Mouse (Mus musculus) thymus, postnatal 4 days (tissue): ENCODE measurements around the gene Pde6d.

ENCODE experiments used
- DNase-seq: peaks from one replicate; pipeline ENCODE4 v3.0.0; 2021

Gene Pde6d

DNA sequence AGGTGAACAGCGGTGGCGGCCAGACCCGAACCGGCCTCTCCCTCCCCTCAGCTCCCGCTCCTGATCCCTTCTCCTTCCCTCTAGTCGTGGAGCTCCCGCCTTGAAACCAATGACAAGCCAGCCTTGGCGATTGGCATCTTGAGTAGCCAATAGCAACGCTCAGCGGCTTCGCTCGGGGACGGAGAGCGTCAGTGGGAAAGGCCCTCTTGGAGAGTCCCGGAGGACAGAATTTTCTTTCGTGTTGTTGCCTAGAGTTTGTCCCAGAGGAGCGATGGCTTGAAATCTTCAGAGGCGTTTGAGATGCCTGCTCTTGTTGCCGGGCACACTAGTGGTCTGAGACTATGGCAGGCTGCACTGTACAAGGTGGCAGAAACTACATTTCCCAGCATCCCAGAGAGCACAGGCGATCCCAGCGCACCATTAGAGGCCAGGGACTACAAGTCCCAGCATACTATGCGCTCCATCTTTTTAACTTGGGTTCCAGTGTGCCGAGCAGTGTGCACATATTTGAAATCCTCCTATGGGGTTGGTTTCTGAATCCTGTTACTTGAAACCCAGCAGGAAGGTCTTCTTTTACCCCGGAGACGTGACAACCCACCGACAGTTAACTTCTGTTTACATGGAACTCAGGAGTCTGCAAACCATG, at the start of gene Pde6d, which contains the start of gene Cops7b:
Pde6d (minus strand) TSS at position 179 of the 646 bp plus-strand sequence.
Cops7b (plus strand) TSS at position 454 of the 646 bp plus-strand sequence.
- peak; percentile 93 for DNase-seq

DNA sequence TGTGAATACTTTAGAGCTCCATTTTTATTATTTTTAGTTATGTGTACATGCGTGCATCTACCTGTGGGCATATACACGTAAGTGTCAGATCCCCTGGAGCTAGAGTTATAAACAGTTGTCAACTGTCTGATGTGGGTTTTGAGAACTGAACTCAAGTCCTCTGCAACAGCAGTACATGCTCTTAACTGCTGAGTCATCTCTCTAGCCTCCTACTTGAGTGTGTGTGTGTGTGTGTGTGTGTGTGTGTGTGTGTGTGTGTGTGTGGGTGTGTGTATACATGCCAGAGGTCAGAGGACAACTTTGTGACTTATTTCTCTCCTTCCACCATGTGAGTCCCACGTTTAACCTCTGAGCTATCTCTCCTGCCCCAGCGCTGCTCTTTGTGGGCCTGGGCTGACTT, 48.1 kb upstream of the Pde6d start:
- DNase-seq: no peak

DNA sequence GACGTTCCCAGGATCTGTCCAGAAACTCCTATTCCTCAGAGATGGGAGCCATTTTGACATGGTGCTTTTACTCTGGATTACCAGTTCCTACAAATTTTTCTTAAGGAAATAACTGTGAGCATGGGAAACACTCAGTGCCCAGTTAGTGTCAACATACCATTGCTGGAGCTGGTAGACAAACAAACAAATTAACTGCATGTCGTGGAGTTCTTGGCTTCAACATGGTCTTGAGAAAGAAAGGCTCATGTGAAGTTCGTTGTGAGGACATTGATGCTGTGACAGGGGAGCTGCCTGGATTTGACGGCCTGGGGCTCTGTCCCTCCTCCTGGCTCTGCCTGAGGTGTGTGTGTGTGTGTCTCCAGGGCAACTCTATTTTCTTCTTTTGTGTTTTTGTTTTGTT, 47.5 kb upstream of the Pde6d start:
- no peak for DNase-seq

DNA sequence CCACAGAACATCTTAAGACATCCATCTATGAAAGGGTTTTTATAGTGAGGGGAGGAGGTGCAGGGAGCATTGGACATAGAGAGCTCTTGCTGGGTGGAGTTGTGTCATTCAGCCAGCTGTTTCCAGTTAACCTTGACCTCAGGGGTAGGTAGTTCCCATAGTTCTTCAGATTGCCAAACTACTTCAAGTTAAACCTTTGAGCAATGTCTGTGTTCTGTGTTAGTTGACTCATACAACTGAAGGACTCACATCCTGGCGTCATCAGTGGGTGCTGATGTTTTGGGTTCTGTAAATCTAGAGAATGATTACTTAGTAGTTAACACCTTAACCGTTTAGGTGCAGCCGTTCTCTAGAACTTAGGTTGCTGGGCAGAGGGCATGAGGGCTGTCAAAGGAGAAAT, 45.8 kb upstream of the Pde6d start:
- DNase-seq: no peak

DNA sequence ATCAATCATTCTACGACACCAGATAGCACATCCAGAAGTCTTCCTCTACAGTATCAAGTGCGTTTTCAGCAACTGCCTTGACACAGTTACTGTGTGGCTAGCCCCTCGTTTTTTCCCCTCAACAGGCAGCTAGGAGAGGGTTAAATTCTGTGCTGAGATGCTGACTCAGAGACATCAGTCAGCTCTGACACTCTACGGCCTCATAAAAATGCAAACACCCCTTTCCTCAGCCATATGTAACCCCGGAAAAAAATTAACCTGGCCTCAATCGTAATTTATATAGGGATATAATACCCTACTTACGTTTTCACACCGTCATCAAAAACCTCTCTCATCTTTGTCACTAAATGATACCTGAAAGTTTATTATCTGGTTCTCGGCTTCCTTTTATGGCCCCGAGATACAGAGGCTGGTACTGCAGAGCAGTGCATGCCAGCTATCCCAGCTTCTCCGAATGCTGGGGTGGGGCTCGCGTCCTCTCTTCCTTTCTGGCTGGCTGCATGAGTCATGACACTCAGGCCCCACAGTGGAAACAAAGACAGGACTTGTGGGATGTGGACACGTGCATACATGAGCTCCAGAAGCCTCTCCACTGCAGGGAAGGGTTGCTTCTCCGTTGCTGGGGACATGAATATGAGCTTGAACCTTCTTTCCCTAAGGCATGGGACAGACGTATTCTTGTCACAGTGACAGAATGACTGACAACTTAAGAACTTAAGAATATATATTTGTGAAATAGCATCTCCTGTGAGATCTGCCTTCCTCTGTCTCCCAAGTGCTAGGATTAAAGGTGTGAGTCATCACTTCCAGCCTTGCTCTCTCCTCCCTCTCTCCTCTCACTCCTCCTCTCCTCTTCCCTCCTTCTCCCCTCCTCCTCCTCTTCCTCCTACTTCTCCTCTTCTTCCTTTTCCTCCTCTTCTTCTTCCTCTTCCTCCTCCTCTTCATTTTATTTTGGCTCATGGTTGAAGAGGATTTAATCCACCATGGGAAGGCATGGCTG, 40.9 kb upstream of the Pde6d start:
- no peak for DNase-seq

DNA sequence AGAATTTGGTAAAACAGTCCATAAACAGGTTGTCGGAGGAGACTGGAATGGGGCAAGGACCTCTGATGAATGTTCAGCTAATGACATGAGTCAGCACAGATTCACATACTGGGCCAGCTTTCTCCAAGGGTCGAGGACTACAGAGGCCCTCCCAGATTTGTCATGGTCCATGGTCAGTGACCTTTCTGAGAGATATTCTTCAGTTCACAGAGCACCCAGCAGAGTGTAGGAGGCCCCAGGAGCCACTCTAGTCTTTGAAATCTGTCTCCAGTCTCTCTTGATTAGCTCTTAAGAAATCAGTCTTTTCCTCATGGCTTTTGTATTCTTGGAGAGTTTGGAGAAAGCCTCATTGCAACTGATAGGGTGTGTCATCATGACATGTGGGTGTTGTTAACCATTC, 39.9 kb upstream of the Pde6d start:
- no peak for DNase-seq

DNA sequence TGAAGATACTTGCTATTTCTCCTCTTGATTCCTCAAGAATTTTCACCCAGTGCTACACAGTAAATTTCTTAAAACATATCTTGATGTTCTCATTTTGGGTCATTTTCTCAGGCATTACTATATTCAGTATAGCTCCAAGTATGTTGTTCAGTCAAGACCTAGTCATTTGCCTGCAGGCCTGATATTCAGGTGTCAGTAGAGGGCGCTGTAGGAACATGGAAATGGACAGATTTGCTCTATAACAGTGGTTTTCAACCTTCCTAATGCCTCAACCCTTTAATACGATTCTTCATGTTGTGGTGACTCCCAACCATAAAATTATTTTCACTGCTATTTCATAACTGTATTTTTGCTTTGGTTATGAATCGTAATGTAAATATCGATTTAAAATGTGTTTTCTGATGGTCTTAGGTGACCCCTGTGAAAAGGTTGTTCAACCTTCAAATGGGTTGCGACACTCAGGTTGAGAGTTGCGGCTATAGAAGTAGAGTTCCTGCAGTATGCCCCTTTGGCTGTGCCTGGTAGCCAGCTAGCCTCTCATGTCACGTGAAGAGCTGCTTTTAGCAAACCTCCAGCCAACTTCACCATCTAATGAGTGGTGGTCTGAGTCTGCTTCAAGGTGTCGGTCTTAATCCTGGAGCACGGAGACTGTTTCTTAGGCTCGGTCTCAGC, 36.2 kb upstream of the Pde6d start:
- DNase-seq: peak; percentile 72

DNA sequence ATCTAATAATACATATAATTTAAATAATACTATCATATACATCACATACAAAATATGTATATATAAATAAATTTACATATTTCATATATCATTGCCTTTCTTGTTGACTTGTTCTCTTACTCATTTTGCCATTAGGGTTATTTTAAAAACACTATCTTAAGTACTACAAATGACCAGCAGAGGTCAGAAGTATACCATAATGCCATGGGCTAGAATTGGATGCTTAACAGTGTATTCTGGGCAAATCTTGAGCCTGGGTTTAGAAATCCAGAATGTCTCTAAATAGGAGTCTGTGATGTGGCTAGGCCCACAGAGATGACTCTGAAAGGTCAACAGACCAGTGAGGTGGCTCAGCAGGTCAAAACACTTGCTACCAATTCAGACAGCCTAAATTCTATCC, 31.8 kb upstream of the Pde6d start:
- DNase-seq: no peak

DNA sequence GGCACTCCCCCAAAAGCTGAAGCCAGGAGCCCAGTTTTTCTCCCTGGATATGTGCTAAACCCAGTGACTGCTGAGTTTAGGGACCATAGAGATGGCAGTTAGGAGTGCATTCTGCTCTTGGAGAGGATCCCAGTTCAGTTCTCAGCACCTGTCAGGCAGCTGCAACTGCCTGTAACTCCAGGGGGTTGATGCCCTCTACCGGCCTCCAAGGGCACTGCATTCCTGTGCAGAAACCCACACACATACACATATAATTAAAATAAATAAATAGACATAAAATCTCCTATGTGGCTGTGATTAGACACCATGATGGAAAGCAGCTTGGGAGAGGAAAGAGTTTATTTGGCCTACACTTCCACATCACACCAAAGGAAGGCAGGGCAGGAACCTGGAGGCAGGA, 29.7 kb upstream of the Pde6d start:
- DNase-seq: no peak

DNA sequence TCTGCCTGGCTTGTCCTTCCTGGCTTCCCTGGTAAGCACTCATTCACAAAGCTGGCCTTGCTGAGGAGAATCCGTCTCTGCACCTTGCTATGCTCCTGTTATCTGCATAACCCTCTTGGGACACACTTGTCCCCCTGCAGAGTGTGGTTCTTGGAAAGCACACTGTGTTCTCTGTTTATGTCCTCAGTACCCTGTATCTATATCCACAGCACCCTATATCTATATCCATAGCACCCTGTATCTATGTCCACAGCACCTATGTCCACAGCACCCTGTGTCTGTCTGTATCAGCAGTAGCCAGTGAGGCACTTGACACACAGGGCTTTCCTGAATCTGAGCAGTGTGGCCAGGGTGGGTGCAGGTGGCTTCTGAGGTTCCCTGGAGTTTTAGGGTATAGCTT, 28.5 kb upstream of the Pde6d start:
- DNase-seq: no peak

DNA sequence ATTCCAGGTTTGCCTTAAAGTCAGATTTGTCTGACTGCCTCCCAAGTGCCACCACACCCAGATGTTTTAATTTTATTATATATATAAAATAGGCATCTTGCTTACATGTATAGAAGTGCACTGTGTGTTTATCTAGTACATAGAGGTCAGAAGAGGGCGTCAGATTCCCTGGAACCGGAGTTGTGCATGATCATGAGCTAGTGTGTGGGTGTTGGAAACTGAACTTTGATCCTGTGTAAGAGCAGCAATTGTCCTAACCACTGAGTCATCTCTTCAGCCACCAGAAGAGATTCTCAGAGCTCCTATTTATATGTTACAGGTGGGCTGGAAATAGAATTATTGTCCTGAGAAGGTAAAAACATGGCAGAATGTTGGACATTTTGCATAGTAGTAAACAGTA, 17.7 kb upstream of the Pde6d start:
- no peak for DNase-seq

DNA sequence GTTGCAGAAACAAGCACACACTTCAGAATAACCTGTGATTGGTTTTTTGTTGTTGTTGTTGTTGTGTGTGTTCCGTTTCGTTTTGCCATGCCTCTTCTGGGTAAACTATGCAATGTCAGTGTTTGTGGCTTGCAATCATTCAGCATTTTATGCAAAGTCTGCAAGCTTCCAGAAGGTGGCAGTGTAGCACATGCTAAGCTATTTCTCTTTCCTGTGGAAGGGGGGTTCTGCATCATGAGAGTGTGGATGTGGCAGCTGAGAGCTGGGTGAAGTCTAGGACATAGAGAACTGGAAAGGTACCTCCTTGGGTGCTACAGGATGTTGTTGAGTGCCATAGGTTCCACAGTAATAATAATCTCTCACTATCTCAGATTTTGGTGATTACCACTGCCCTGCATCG, 16.1 kb upstream of the Pde6d start:
- peak; percentile 33 for DNase-seq

DNA sequence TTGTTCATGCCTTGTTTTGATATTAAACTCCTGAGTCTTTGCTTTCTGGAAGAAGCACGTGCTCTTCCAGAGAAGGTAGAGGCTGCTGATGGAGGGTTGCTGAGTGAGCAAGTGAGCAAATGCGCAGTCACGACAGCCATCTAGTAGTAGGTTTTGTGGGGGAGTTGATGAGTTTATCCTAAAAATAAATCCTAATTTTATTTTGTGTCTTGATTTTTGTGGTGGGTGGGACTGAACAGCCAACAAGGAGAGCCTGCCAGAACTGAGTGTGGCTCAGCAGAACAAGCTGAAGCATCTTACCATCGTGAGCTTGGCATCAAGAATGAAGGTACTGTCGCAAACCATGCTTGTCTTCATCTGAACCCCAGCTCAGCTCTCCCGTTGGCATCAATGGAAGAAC, 14.1 kb upstream of the Pde6d start:
- no peak for DNase-seq

DNA sequence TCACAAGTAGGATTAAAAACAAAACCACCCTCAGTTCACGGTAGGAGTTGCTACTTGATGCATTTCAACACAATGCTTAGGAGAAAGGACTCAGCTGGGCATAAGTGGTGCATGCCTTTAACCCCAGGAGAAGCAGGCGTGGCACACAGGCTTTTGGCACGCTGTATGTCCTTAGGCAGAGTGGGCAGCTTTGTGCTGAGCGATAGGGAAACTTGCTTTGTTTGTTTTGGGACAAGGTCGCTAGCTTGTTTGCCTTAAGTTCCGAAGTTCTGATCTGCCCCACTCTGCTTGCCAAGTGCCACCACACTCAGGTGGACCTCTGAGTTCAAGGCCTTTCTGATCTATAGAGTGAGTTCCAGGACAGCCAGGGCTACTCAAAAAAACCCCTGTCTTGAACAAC, 12.9 kb upstream of the Pde6d start:
- DNase-seq: no peak

DNA sequence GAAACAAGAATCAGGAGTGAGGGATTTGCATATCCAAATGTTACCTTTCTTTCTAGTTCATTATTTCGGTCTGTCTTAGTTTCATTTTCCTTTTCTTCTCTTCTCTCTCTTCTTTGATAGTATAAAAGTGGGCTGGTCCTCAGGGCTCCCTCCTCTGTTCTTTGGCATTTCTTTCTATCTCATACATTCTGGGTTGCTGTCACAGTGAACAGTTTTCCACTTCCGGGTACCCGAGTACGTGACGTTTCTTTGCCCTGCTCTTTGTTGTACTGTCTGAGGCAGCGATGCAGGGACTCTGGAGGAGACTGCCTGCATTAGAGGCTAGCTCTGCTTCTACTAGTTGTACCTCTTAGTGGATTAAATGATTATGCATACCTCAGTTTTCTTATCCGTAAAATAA, 12.1 kb upstream of the Pde6d start:
- DNase-seq: no peak

DNA sequence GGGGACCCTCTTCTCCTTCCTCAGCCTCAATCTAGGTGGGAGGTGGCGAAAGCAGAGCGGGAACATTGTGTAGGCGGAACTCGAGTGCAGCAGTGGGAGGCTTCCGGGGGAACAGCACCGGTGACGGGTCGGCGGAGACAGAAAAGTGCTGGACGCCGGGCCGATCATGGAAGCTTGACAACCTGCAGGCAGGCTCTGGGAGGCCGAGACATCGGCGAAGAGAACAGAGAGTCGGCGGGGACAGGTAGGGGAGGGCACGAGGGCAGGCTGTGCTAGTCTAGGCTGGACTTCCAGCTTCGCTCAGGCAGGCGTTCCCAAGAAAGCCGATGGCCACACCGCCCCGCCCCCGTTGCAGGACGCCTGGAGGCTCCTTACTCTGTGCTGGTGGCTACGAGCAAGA, 4.6 kb upstream of the Pde6d start:
- DNase-seq: peak; percentile 91

DNA sequence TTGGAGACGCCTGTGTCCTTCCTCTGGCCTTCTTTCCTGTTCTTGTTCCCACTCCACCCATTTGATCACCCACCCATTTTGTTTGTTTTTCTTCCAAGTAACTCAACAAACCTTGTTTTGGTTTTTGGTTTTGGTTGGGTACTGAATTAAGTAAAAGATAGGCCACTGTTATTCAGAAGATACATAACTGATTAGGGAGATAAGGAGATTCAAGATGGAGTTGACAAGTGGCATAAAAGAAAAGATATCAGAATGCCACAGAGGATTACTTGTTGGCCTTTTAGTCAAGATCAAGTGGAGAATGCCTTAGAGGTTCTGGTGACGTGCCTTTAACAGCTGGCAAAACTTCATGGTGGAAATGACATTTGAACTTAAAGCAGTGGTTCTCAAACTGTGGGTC, 1.3 kb upstream of the Pde6d start:
- no peak for DNase-seq

DNA sequence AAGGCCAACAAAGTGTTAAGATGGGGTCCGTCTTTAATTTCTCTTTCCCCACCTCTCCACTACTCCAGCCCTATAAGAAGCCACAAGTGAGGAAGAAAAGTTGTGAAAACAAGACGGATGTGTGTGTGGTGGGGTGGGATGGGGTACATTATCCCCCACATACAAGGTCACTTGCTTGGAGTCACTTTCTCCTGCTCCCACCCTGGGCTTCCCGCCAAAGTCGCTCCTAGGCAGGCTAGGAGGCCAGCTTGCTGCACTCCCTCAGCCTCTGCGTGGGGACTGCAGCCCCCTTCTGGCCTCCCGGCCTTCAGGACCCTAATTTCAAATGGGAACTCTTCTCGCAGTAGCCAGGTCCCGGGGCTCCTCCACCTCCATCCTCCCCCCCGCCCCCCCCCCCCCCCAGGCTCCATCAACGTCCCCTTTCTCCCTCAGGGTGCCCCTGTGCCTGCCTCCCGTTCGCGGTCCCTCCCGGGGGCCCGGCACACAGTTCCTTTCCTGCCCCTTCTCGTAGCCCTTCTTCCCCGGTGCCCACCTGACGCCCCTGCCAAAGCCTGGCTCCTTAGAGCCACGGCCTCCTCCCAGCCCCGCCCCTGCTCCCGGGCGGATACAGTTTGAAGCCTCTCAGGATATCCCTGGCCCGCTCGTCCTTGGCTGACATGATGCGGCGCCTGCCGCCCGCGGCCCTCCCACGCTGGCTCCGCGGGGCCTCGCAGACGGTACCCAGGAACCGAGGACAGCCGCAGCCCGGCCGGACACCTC, 558 bp downstream of the Pde6d start:
- peak; percentile 50 for DNase-seq

DNA sequence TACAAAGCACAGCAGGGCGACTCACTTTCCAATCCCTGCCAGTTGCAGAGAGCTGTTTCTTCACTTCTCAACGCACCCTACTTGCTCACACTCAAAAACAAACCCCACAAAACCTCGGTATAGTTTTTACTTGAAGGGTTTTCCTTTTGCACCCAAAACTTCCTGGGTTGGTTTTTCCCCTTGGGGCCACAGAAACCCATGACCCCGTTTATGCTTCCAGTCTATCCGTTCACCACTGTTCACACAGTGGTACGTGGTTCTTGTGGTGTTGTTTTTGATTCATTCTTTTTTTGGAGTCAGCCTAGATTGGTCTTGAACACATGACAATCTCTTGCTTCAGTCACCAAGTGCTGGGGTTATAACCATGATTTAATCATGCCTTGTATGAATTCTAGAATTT, 2.0 kb downstream of the Pde6d start:
- no peak for DNase-seq

DNA sequence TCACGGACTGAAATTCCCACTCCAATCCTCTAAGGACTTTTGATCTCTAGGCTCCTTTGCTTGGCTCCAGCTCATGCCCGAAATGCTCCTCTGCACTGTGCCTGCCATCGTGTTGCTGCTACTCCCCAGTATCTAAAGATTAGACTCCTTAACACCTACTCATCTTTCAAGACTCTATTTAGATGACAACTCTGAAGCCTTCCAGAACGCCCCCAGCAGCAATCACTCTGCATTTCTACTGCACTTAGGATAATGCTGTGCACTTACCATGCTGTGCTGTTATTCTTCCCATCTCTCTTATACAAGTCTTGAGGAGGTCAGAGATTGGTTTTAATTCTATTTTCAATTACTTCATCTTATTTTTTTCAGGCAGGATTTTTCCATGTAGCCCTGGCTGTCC, 10.5 kb downstream of the Pde6d start:
- DNase-seq: no peak

DNA sequence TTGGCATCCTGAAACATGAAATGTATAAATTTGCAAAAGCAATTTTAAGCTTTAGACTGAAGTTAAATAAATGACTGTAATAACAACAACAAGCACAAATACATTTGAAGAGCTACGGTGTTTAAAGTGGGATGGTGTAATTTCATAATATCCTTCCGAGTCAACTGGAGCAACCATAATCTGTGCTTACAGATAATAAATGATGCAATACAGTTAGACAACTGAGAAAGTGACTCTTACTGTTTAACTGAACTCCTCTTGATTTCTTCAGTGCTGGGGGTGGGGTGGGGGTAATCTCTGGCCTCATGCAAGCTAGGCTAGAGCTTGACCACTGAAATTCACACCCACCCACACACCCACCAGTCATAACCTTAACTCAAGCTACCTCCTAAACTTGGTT, 11.0 kb downstream of the Pde6d start:
- DNase-seq: no peak

DNA sequence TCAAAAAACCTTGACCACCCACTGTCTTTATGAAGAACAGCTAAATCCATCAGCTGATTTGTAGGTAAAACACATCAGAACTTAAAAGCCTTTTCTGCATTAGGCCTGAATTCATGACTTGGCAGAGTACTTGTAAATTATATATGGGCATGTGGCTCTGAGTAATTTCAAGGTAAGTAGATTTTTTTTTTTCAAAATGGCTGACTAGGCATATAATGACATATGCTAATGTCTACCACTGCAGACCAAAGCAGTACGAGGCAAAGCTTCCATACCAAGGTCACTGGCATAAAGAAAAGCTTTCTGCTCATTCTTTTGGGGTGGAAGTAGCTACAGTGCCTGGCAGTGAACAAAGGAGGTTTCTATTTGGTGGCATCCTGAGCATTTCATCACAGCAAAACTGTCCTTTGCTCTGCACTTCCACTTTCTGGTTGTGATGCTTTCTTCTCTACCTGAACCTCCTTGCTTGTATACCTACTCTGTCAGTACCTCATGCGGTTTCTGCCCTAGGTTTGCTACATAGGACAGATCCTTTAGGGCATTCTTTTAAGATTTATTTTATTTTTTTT, 13.1 kb downstream of the Pde6d start:
- DNase-seq: no peak

DNA sequence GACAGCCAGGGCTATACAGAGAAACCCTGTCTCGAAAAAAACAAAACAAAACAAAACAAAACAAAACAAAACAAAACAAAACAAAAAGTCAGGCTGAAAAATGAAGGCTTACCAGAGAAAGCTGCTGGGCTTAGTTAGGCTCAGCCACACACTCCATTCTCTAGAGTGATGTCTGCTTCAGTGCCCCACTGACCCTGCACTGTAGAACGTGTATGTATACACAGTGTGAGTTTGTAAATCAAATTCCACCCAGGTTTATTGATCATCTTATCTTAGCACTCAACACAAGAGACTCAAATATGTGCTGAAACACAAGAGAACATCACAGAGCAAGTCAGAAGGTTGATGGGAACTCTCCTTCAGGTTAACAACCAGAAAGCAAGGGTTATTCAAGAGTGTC, 14.0 kb downstream of the Pde6d start:
- no peak for DNase-seq
